Mouse (Mus musculus) MEL (cell line): Measurements from ENCODE around the gene Fgfr2. TPM values are rescaled to one million over a fixed set of nuclear protein-coding genes. Genes with fewer than 3 reads are reported as not detected.

ENCODE experiments used
- DNase-seq: peaks from one replicate; pipeline ENCODE4 v3.0.0; 2011; ENCODE audit warnings: low read depth, low spot score
- H3K27ac ChIP-seq: 2 replicates; pipeline ENCODE4 v1.5.1; 2012; ENCODE audit warnings: low read depth, mild to moderate bottlenecking, control low read depth, low read length, moderate library complexity; ENCODE audit not compliant: control insufficient read depth
- H3K27me3 ChIP-seq, 2 experiments: fragments of 150-350 bp in 1 of 2; sonication (generic) in 1 of 2; 2 replicates each; pipeline ENCODE4 v1.6.1; 2012; ENCODE audit warnings: low read length in 2 of 2, mild to moderate bottlenecking in 2 of 2, improper control_type of control experiment in 1 of 2, moderate library complexity in 1 of 2; ENCODE audit not compliant: insufficient read depth in 2 of 2, control insufficient read depth in 1 of 2
- H3K36me3 ChIP-seq, 2 experiments: 2 replicates each; pipeline ENCODE4 v1.6.1; 2012 to 2014; ENCODE audit warnings: low read length in 2 of 2, improper control_type of control experiment in 1 of 2, inconsistent platforms in 1 of 2, mild to moderate bottlenecking in 1 of 2; ENCODE audit not compliant: insufficient read depth in 2 of 2, control insufficient read depth in 1 of 2
- H3K4me1 ChIP-seq, 2 experiments: fragments of 150-350 bp in 1 of 2; sonication (generic) in 1 of 2; 2 replicates each; pipeline ENCODE4 v1.6.1; 2012; ENCODE audit warnings: low read length in 2 of 2, improper control_type of control experiment in 1 of 2, mild to moderate bottlenecking in 1 of 2; ENCODE audit not compliant: insufficient read depth in 2 of 2, control insufficient read depth in 1 of 2
- H3K4me3 ChIP-seq, 2 experiments: fragments of 150-350 bp in 1 of 2; sonication (generic) in 1 of 2; 2 replicates each; pipeline ENCODE4 v1.5.1; 2012; ENCODE audit warnings: low read depth in 2 of 2, low read length in 2 of 2, mild to moderate bottlenecking in 2 of 2, moderate library complexity in 2 of 2, control low read depth in 1 of 2, improper control_type of control experiment in 1 of 2; ENCODE audit not compliant: control insufficient read depth in 1 of 2, insufficient read depth in 1 of 2
- H3K79me2 ChIP-seq: 2 replicates; pipeline ENCODE4 v1.6.1; 2012; ENCODE audit warnings: mild to moderate bottlenecking, low read length, moderate library complexity; ENCODE audit not compliant: control insufficient read depth, poor library complexity, insufficient read depth
- H3K9ac ChIP-seq: 2 replicates; pipeline ENCODE4 v1.6.1; 2012; ENCODE audit warnings: low read depth, mild to moderate bottlenecking, control low read depth, low read length, moderate library complexity; ENCODE audit not compliant: control insufficient read depth, poor library complexity, severe bottlenecking
- H3K9me3 ChIP-seq: fragments of 150-350 bp; sonication (generic); replicated peaks from 2 replicates; pipeline ENCODE4 v1.6.1; 2012; ENCODE audit warnings: mild to moderate bottlenecking, low read length, improper control_type of control experiment, moderate library complexity; ENCODE audit not compliant: insufficient read depth
- CHD1 ChIP-seq: IDR thresholded peaks from 2 replicates; pipeline ENCODE4 v1.6.1; 2012; ENCODE audit warnings: low read depth, mild to moderate bottlenecking, inconsistent platforms, low read length, improper control_type of control experiment
- CHD2 ChIP-seq: IDR thresholded peaks from 2 replicates; pipeline ENCODE4 v1.6.1; 2011; ENCODE audit warnings: low read length, improper control_type of control experiment
- E2F4 ChIP-seq: IDR thresholded peaks from 2 replicates; pipeline ENCODE4 v1.6.1; 2011; ENCODE audit warnings: low read depth, low read length, improper control_type of control experiment, borderline replicate concordance
- ELF1 ChIP-seq: IDR thresholded peaks from 2 replicates; pipeline ENCODE4 v1.6.1; 2014; ENCODE audit warnings: low read depth, mild to moderate bottlenecking, inconsistent platforms, low read length, improper control_type of control experiment, moderate library complexity
- EP300 ChIP-seq, 2 experiments: IDR thresholded peaks; 2 replicates each; pipeline ENCODE4 v1.6.1; 2011; ENCODE audit warnings: improper control_type of control experiment in 2 of 2, low read length in 2 of 2, low read depth in 1 of 2, mild to moderate bottlenecking in 1 of 2
- ETS1 ChIP-seq: IDR thresholded peaks from 2 replicates; pipeline ENCODE4 v1.6.1; 2012; ENCODE audit warnings: low read depth, mild to moderate bottlenecking, inconsistent platforms, low read length, improper control_type of control experiment, moderate library complexity
- HCFC1 ChIP-seq: IDR thresholded peaks from 2 replicates; pipeline ENCODE4 v1.6.1; 2012; ENCODE audit warnings: low read depth, mild to moderate bottlenecking, inconsistent platforms, low read length, improper control_type of control experiment, moderate library complexity
- KAT2A ChIP-seq: conservative IDR thresholded peaks from 2 replicates; pipeline ENCODE4 v1.6.1; 2012; ENCODE audit warnings: low read depth, low read length, improper control_type of control experiment, inconsistent platforms
- MAFK ChIP-seq: IDR thresholded peaks from 2 replicates; pipeline ENCODE4 v1.6.1; 2011; ENCODE audit warnings: low read depth, mild to moderate bottlenecking, low read length, improper control_type of control experiment, borderline replicate concordance
- MAX ChIP-seq: IDR thresholded peaks from 2 replicates; pipeline ENCODE4 v1.6.1; 2011; ENCODE audit warnings: low read length, improper control_type of control experiment
- MAZ ChIP-seq: IDR thresholded peaks from 2 replicates; pipeline ENCODE4 v1.6.1; 2012; ENCODE audit warnings: low read depth, mild to moderate bottlenecking, inconsistent platforms, low read length, improper control_type of control experiment
- MEF2A ChIP-seq: IDR thresholded peaks from 2 replicates; pipeline ENCODE4 v1.6.1; 2014; ENCODE audit warnings: low read depth, mild to moderate bottlenecking, inconsistent platforms, low read length, improper control_type of control experiment; ENCODE audit not compliant: poor library complexity, insufficient replicate concordance, severe bottlenecking; ENCODE audit errors: extremely low read depth
- MYB ChIP-seq: IDR thresholded peaks from 2 replicates; pipeline ENCODE4 v1.6.1; 2011; ENCODE audit warnings: mild to moderate bottlenecking, low read depth, low read length, improper control_type of control experiment
- NELFE ChIP-seq: IDR thresholded peaks from 2 replicates; pipeline ENCODE4 v1.6.1; 2011; ENCODE audit warnings: low read depth, low read length, improper control_type of control experiment
- POLR2AphosphoS2 ChIP-seq: IDR thresholded peaks from 2 replicates; pipeline ENCODE4 v1.6.1; 2011; ENCODE audit warnings: low read length, improper control_type of control experiment
- RAD21 ChIP-seq: IDR thresholded peaks from 2 replicates; pipeline ENCODE4 v1.6.1; 2011; ENCODE audit warnings: mild to moderate bottlenecking, low read depth, low read length, improper control_type of control experiment
- RCOR1 ChIP-seq: IDR thresholded peaks from 2 replicates; pipeline ENCODE4 v1.6.1; 2012; ENCODE audit warnings: low read depth, mild to moderate bottlenecking, inconsistent platforms, low read length, improper control_type of control experiment
- SIN3A ChIP-seq: IDR thresholded peaks from 2 replicates; pipeline ENCODE4 v1.6.1; 2012; ENCODE audit warnings: low read length, improper control_type of control experiment, inconsistent platforms
- SMC3 ChIP-seq: IDR thresholded peaks from 2 replicates; pipeline ENCODE4 v1.6.1; 2011; ENCODE audit warnings: low read depth, low read length, improper control_type of control experiment
- TAL1 ChIP-seq: IDR thresholded peaks from 2 replicates; pipeline ENCODE4 v1.6.1; 2012; ENCODE audit warnings: mild to moderate bottlenecking, inconsistent platforms, low read length, moderate library complexity, mixed read lengths
- TBP ChIP-seq: IDR thresholded peaks from 2 replicates; pipeline ENCODE4 v1.8.0; 2011; ENCODE audit warnings: low read depth, low read length, improper control_type of control experiment
- UBTF ChIP-seq: IDR thresholded peaks from 2 replicates; pipeline ENCODE4 v1.6.1; 2012; ENCODE audit warnings: low read depth, mild to moderate bottlenecking, inconsistent platforms, low read length, improper control_type of control experiment, moderate library complexity, borderline replicate concordance; ENCODE audit not compliant: insufficient read depth
- USF1 ChIP-seq: IDR thresholded peaks from 2 replicates; pipeline ENCODE4 v1.6.1; 2014; ENCODE audit warnings: low read depth, mild to moderate bottlenecking, inconsistent platforms, low read length, improper control_type of control experiment, moderate library complexity
- ZKSCAN1 ChIP-seq: IDR thresholded peaks from 2 replicates; pipeline ENCODE4 v1.6.1; 2012; ENCODE audit warnings: low read depth, mild to moderate bottlenecking, inconsistent platforms, low read length, improper control_type of control experiment, moderate library complexity
- ZMIZ1 ChIP-seq: IDR thresholded peaks from 2 replicates; pipeline ENCODE4 v1.6.1; 2012; ENCODE audit warnings: low read depth, mild to moderate bottlenecking, inconsistent platforms, low read length, improper control_type of control experiment, moderate library complexity
- polyA plus RNA-seq, 2 experiments: library from polyadenylated mRNA; stranded (reverse) in 1 of 2; unstranded in 1 of 2; fragments of >175 nt in 1 of 2; fragments of >200 nt in 1 of 2; gene quantifications; 2 replicates each; pipeline versions ENCODE4 v1.2.1 to v1.2.4; 2012; ENCODE audit warnings: low replicate concordance in 2 of 2, low read depth in 1 of 2; ENCODE audit not compliant: insufficient read length in 2 of 2, insufficient read depth in 1 of 2, missing spikeins in 1 of 2
- total RNA-seq: library from RNA; depleted of rRNA; stranded (reverse); fragments of 300-350 nt; gene quantifications from 2 replicates; pipeline ENCODE4 v1.2.3, GENCODE M21; 2012

The Fgfr2 gene
- total and polyA plus RNA-seq, 3 experiments: not detected

- H3K9me3 ChIP-seq: no peaks in the 10 kb centered on the region
- DNase-seq: no peak
These were observed 2938.3 kb downstream of the Fgfr2 start for GRCm38 (mm10) chr7:130184864-130185263.

DNA sequence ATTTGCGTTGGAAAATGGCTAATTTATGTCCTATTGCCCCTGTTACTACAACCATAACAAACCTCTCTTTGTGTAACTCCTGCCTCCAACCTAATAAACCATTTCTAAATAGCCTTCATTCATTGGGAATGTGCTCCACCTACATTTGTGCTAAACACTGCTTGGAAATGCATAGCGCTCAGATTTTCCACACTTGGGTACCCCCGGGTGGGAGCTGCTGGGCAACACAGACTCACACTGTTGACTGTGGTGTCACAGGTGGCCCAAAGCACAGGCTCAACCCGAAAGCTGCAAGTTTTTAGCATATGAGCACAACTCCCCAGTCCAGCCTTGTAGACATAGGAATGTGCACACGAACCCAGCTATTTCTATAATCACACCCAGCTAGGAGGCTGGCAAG, 2939.2 kb downstream of the Fgfr2 start:
- no peaks in the 10 kb centered on the region for H3K36me3 ChIP-seq
- H3K4me3 ChIP-seq: no peak overlapping the region
- H3K9ac ChIP-seq: no peak overlapping the region
- DNase-seq: no peak
- no peaks in the 10 kb centered on the region for H3K9me3 ChIP-seq
- no peaks in the 10 kb centered on the region for H3K4me1 ChIP-seq
- no peak overlapping the region for H3K27ac ChIP-seq
- H3K79me2 ChIP-seq: no peaks in the 10 kb centered on the region
- TF ChIP-seq EP300 (IDR thresholded peaks at IDR 0.05; ENCODE audit: low read depth in 1 of 2, low read length in 2 of 2) (no peak), SIN3A (no peak), RAD21 (no peak), SMC3 (no peak), ZKSCAN1 (no peak), ETS1 (no peak), MAFK (no peak), E2F4 (no peak), CHD2 (no peak), MEF2A (no peak), MAZ (no peak), TAL1 (no peak), UBTF (no peak), USF1 (no peak), POLR2AphosphoS2 (no peak), HCFC1 (no peak), ZMIZ1 (no peak), CHD1 (no peak)
- TF ChIP-seq, all 39 proteins: peak for 0
- H3K27me3 ChIP-seq: no peaks in the 10 kb centered on the region

More at GRCm38 (mm10) chr7:130184864-130185263, 2938.3 kb downstream of the Fgfr2 start:
- H3K4me3 ChIP-seq: no peak overlapping the region
- H3K79me2 ChIP-seq: no peaks in the 10 kb centered on the region
- H3K36me3 ChIP-seq: no peaks in the 10 kb centered on the region
- no peaks in the 10 kb centered on the region for H3K4me1 ChIP-seq
- H3K27ac ChIP-seq: no peak overlapping the region
- H3K27me3 ChIP-seq: no peaks in the 10 kb centered on the region
- no peak overlapping the region for H3K9ac ChIP-seq
- TF ChIP-seq POLR2AphosphoS2 (no peak), MEF2A (no peak), MYB (no peak), MAX (no peak), KAT2A (no peak), RAD21 (no peak), NELFE (no peak), ELF1 (no peak), TBP (no peak), MAFK (no peak), RCOR1 (no peak)
- TF ChIP-seq, all 39 proteins: peak for 0
